Mouse (Mus musculus) erythroblast, embryonic 14.5 days (primary cell): ENCODE measurements around the gene Pik3c2a.

Experiments used
- GATA1 ChIP-seq: IDR thresholded peaks from 2 replicates; pipeline ENCODE4 v1.6.1; 2012; ENCODE audit warnings: low read length, inconsistent platforms, mixed read lengths
- TAL1 ChIP-seq: IDR thresholded peaks from 3 replicates; pipeline ENCODE4 v1.6.1; 2012; ENCODE audit warnings: low read length, inconsistent platforms, mixed read lengths

DNA sequence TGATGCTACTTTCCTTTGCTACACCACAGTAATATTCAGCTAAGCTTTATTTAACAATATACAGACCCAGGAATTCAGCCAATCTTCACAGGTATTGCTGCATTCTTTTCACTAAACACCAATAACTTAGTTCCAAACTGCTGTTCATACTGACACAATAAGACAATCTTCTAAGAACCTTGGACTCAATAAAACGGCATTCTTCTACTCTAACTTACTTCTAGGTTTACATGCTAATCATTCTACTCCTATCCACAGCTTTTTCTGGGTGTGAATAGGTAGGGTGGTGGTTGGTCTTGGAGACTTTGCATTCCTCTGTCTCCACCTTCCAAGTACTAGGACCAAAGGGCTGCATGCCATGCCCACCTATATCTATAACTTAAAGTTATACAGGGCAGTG is 69.0 kb downstream of the Pik3c2a start:
- TF ChIP-seq GATA1 (no peak), TAL1 (no peak)
